10 mouse cellular contexts compared by ENCODE assay signal in the genomic region with DNA sequence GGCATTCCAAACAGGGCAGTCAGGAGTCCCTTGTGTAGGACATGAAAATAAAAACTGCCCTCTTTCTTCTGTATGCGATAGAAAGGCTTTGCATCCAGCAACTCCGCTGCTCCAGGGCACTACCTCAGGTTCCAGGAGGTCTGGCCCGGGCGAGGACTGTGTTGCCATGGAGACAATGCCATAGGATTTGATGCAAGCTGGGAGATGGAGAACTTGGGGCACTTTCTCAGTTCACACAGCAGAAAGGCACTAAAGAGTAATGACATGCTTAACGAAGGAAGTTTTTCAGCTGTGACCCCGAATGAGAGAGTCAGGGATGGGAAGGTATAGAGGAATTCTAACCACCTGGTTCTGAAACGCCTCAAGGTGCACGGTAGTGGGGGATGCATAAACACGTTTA. TPM values are rescaled to one million over a fixed set of nuclear protein-coding genes. Genes with fewer than 3 reads are reported as not detected.
DNase-seq lines count a peak whose midpoint lies in the region; ATAC-seq and TF ChIP-seq lines count a peak whose summit lies in the region.
"Had no signal": no experiment of that assay in that cellular context is flagged by ENCODE, and none has a peak within 500 bp of the region (broad histone marks: within the 10 kb centered on the region; RNA-seq: fewer than 3 reads in every experiment).

No protein-coding gene starts in this region.

- H3K4me2 ChIP-seq in lung, embryonic 14.5 days = no peak overlapping the region
- H3K4me2 ChIP-seq in hindbrain, embryonic 16.5 days (ENCODE audit: low read length) = peak overlapping the region; percentile 98
- no peak overlapping the region for H3K4me2 ChIP-seq in kidney, embryonic 16.5 days (replicated peaks; ENCODE audit: low read depth, low read length)

- H3K9ac ChIP-seq in lung, embryonic 14.5 days = no peak overlapping the region
- no peak overlapping the region for H3K9ac ChIP-seq in hindbrain, embryonic 16.5 days (ENCODE audit: low read depth, low read length)
- no peak overlapping the region for H3K9ac ChIP-seq in kidney, embryonic 16.5 days (replicated peaks; ENCODE audit: low read length)

- no peak for TF ChIP-seq CTCF in lung, embryonic 14.5 days (IDR thresholded peaks at IDR 0.05; ENCODE audit: low read depth)

- H3K27ac ChIP-seq in lung, embryonic 14.5 days (ENCODE audit: low read depth) = no peak overlapping the region
- H3K27ac ChIP-seq in hindbrain, embryonic 16.5 days (ENCODE audit: low read depth, low read length) = no peak overlapping the region
- no peak overlapping the region for H3K27ac ChIP-seq in kidney, embryonic 16.5 days (ENCODE audit: low read length)
- H3K27ac ChIP-seq: heart, embryonic 13.5 days had no signal

- H3K36me3 ChIP-seq in lung, embryonic 14.5 days (ENCODE audit: insufficient read depth) = no peaks in the 10 kb centered on the region
- no peaks in the 10 kb centered on the region for H3K36me3 ChIP-seq in hindbrain, embryonic 16.5 days (ENCODE audit: control insufficient read depth, insufficient read depth, low read length)
- H3K36me3 ChIP-seq in kidney, embryonic 16.5 days (ENCODE audit: insufficient read depth, low read length) = no peaks in the 10 kb centered on the region
- H3K36me3 ChIP-seq: heart, embryonic 13.5 days had no signal

- no peaks in the 10 kb centered on the region for H3K4me1 ChIP-seq in lung, embryonic 14.5 days (ENCODE audit: insufficient read depth)
- peaks cover 11% of the 10 kb centered on the region for H3K4me1 ChIP-seq in hindbrain, embryonic 16.5 days (ENCODE audit: control insufficient read depth, insufficient read depth, low read depth, low read length)
- peaks cover 10% of the 10 kb centered on the region for H3K4me1 ChIP-seq in kidney, embryonic 16.5 days (ENCODE audit: insufficient read depth, low read length)

- peaks cover 13% of the 10 kb centered on the region; the same call in 1 of the 2 replicates for H3K27me3 ChIP-seq in lung, embryonic 14.5 days (ENCODE audit: insufficient read depth, low read length)
- H3K27me3 ChIP-seq in hindbrain, embryonic 16.5 days (replicated peaks; ENCODE audit: control insufficient read depth, insufficient read depth, low read length) = peaks cover 4% of the 10 kb centered on the region
- peaks cover 23% of the 10 kb centered on the region for H3K27me3 ChIP-seq in kidney, embryonic 16.5 days (ENCODE audit: insufficient read depth, low read length)

- ATAC-seq in lung, embryonic 14.5 days (ENCODE audit: insufficient read depth) = no peak
- ATAC-seq in hindbrain, embryonic 16.5 days = peak; percentile 35
- ATAC-seq in kidney, embryonic 16.5 days (ENCODE audit: low FRiP score, low TSS enrichment) = no peak

- no peaks in the 10 kb centered on the region for H3K9me3 ChIP-seq in lung, embryonic 14.5 days (ENCODE audit: low read depth, low read length)
- H3K9me3 ChIP-seq in hindbrain, embryonic 16.5 days (ENCODE audit: control insufficient read depth, low read length) = no peaks in the 10 kb centered on the region
- H3K9me3 ChIP-seq in kidney, embryonic 16.5 days (ENCODE audit: low read length) = peaks cover 5% of the 10 kb centered on the region; the same call in 1 of the 2 replicates

- WGBS in lung, embryonic 14.5 days = 28% methylated on average over 9 of the region's 9 CpGs
- WGBS in hindbrain, embryonic 16.5 days = 16% methylated on average over 9 of the region's 9 CpGs
- WGBS in kidney, embryonic 16.5 days = 20% methylated on average over 9 of the region's 9 CpGs

- DNase-seq in lung, embryonic 14.5 days = peak; percentile 15
- DNase-seq in lung, postnatal 14 days = no peak
- peak; percentile 32 to 43 for DNase-seq in cerebellum, postnatal 14 days
- peak; percentile 27 for DNase-seq in retina, embryonic 14.5 days (ENCODE audit: low spot score)
- no peak for DNase-seq in adipocyte (ENCODE audit: low spot score)
- DNase-seq in adrenal gland, postnatal 4 days (ENCODE audit: low spot score in 2 of 2) = no peak

- no peak overlapping the region for H3K4me3 ChIP-seq in lung, embryonic 14.5 days (ENCODE audit: low read depth, low read length)
- peak overlapping the region; percentile 79 for H3K4me3 ChIP-seq in hindbrain, embryonic 16.5 days (ENCODE audit: low read length)
- no peak overlapping the region for H3K4me3 ChIP-seq in kidney, embryonic 16.5 days (ENCODE audit: low read length)

RNA-seq across cellular contexts. Expression of gene Sidt1, which starts 1.8 kb away (rescaled TPM):
- 0.20 and 0.26 TPM in 2 replicates for polyA plus RNA-seq in lung, embryonic 14.5 days (2014; fragmentation: Nextera tagmentation; extraction: Ambion mirVana)
- polyA plus RNA-seq in hindbrain, embryonic 16.5 days (2015; fragmentation: Nextera tagmentation; extraction: Ambion mirVana) = 20.4 TPM in 2 replicates
- 10 to 100 TPM; 11.7 to 14.1 TPM for total RNA-seq in adrenal gland, postnatal 4 days (2021)
- polyA plus RNA-seq in kidney, embryonic 16.5 days (2015; fragmentation: Nextera tagmentation; extraction: Ambion mirVana) = 0.75 and 0.76 TPM in 2 replicates
- total RNA-seq: MEL had no signal
- polyA plus RNA-seq: heart, embryonic 13.5 days had no signal

RNA-seq across cellular contexts. Expression of gene Spice1, which starts 15.8 kb away (rescaled TPM):
- polyA plus RNA-seq in lung, embryonic 14.5 days (2014; fragmentation: Nextera tagmentation; extraction: Ambion mirVana) = 30.6 and 33.5 TPM in 2 replicates
- polyA plus RNA-seq in hindbrain, embryonic 16.5 days (2015; fragmentation: Nextera tagmentation; extraction: Ambion mirVana) = 12.7 and 18.4 TPM in 2 replicates
- 10 to 100 TPM; 19.9 to 21.3 TPM for total RNA-seq in adrenal gland, postnatal 4 days (2021)
- 28.0 and 33.9 TPM in 2 replicates for polyA plus RNA-seq in kidney, embryonic 16.5 days (2015; fragmentation: Nextera tagmentation; extraction: Ambion mirVana)

Comparison
In these comparisons a context has a peak if more than half of its experiments do, and no peak if none do; other contexts are left out.
1. DNase-seq: peak in lung, embryonic 14.5 days (single experiment), cerebellum, postnatal 14 days (2 of 2) and retina, embryonic 14.5 days (single experiment); none in lung, postnatal 14 days (single experiment), adipocyte (single experiment) and adrenal gland, postnatal 4 days (0 of 2).
2. RNA of gene Sidt1, which starts 1.8 kb away (polyA plus RNA-seq): 20.4 TPM in hindbrain, embryonic 16.5 days; 0.75 to 0.76 TPM in kidney, embryonic 16.5 days and 0.20 to 0.26 TPM in lung, embryonic 14.5 days; every median in the first group is over 10 times any median in the second.